Mouse (Mus musculus): Measurements from ENCODE around the gene Tcf7.

GRCm38 (mm10) chr11:52260878-52261277 is 21.9 kb downstream of the Tcf7 start:
- no peak for TF ChIP-seq CTCF (IDR thresholded peaks at IDR 0.05; ENCODE audit: borderline replicate concordance, control insufficient read depth, extremely low read depth, insufficient read depth, low read length, poor library complexity)
- no peak for TF ChIP-seq POLR2A (IDR thresholded peaks at IDR 0.05; ENCODE audit: control insufficient read depth, extremely low read depth, insufficient read depth, low read length, poor library complexity)

Data from thymus, adult 2 months (tissue).